30 mouse cellular contexts compared by ENCODE assay signal in genomic region chr3:24942170-24942569, GRCm38 (mm10).
"Had no signal": no experiment of that assay in that cellular context is flagged by ENCODE, and none has a peak within 500 bp of the region (broad histone marks: within the 10 kb centered on the region; RNA-seq: fewer than 3 reads in every experiment).

No protein-coding gene starts in this region.

- H3K27ac ChIP-seq: heart, embryonic 13.5 days; heart, embryonic 15.5 days; hindbrain, embryonic 10.5 days; hindbrain, embryonic 12.5 days; hindbrain, embryonic 13.5 days; hindbrain, embryonic 14.5 days; hindbrain, embryonic 15.5 days; hindbrain, postnatal 0 days; intestine, embryonic 15.5 days; kidney, embryonic 15.5 days; kidney, postnatal 0 days; layer of hippocampus, adult 2 months; left cerebral cortex, adult 2 months had no signal

- H3K36me3 ChIP-seq: heart, embryonic 12.5 days; heart, embryonic 13.5 days; heart, embryonic 15.5 days; hindbrain, embryonic 10.5 days; hindbrain, embryonic 12.5 days; hindbrain, embryonic 13.5 days; hindbrain, embryonic 15.5 days; intestine, embryonic 15.5 days; kidney, embryonic 15.5 days had no signal

- H3K9me3 ChIP-seq: heart, embryonic 12.5 days; heart, embryonic 13.5 days; heart, embryonic 15.5 days; hindbrain, embryonic 10.5 days; hindbrain, embryonic 12.5 days; hindbrain, embryonic 13.5 days; hindbrain, embryonic 15.5 days; intestine, embryonic 15.5 days; kidney, embryonic 15.5 days had no signal

- H3K4me3 ChIP-seq: heart, embryonic 12.5 days; heart, embryonic 13.5 days; heart, embryonic 15.5 days; hindbrain, embryonic 10.5 days; hindbrain, embryonic 12.5 days; hindbrain, embryonic 13.5 days; hindbrain, embryonic 15.5 days; intestine, embryonic 15.5 days; kidney, embryonic 15.5 days; layer of hippocampus, adult 2 months; left cerebral cortex, adult 2 months had no signal

- H3K4me1 ChIP-seq: heart, embryonic 12.5 days; heart, embryonic 13.5 days; heart, embryonic 15.5 days; hindbrain, embryonic 10.5 days; hindbrain, embryonic 12.5 days; hindbrain, embryonic 13.5 days; hindbrain, embryonic 15.5 days; intestine, embryonic 15.5 days; kidney, embryonic 15.5 days had no signal

- H3K9ac ChIP-seq: heart, embryonic 12.5 days; heart, embryonic 13.5 days; heart, embryonic 15.5 days; hindbrain, embryonic 12.5 days; hindbrain, embryonic 13.5 days; hindbrain, embryonic 14.5 days; hindbrain, embryonic 15.5 days; intestine, embryonic 15.5 days; kidney, embryonic 15.5 days had no signal

- DNase-seq: heart, postnatal 10 days; heart, postnatal 14 days; heart, postnatal 36 days; heart, postnatal 4 days; kidney, adult 11 months; kidney, adult 18-20 months; kidney, adult 2 months; kidney, adult 8-10 months; kidney, adult 9 months; kidney, postnatal 10 days; kidney, postnatal 14 days; kidney, postnatal 25 days; kidney, postnatal 36 days; kidney, postnatal 4 days; layer of hippocampus, adult 9-11 months; layer of hippocampus, postnatal 36 days had no signal

- H3K27me3 ChIP-seq: heart, embryonic 12.5 days; heart, embryonic 13.5 days; heart, embryonic 15.5 days; hindbrain, embryonic 12.5 days; hindbrain, embryonic 13.5 days; hindbrain, embryonic 15.5 days; intestine, embryonic 15.5 days; kidney, embryonic 15.5 days had no signal
